Mouse (Mus musculus): ENCODE results near the gene Obp2a. TPM values are rescaled to one million over a fixed set of nuclear protein-coding genes. Genes with fewer than 3 reads are reported as not detected.
"Not testable (repeated sequence)": the region's sequence is repeated elsewhere in the genome, so short reads cannot be mapped to it uniquely, and the experiment has no call there.

Gene Obp2a
- polyA plus RNA-seq, 1 experiment from 2014 or later, result not detected

GRCm38 (mm10) chr2:25682426-25682825 is 17.4 kb upstream of the Obp2a start, which contains the start of gene Lcn10:
TSS of gene Lcn10 (plus strand) at chr2:25682726.
- no peak for ATAC-seq
- Histone ChIP-seq H3K27ac (no peak within 1 kb of the TSS), H3K9me3 (no peaks in the 10 kb centered on the region), H3K4me2 (replicated peaks) (no peak within 1 kb of the TSS), H3K27me3 (no peaks in the 10 kb centered on the region), H3K4me1 (replicated peaks) (no peaks in the 10 kb centered on the region), H3K9ac (replicated peaks) (no peak within 1 kb of the TSS), H3K4me3 (replicated peaks) (no peak within 1 kb of the TSS), H3K36me3 (no peaks in the 10 kb centered on the region)
- 72% methylated on average over 2 of the region's 2 CpGs for WGBS

DNA sequence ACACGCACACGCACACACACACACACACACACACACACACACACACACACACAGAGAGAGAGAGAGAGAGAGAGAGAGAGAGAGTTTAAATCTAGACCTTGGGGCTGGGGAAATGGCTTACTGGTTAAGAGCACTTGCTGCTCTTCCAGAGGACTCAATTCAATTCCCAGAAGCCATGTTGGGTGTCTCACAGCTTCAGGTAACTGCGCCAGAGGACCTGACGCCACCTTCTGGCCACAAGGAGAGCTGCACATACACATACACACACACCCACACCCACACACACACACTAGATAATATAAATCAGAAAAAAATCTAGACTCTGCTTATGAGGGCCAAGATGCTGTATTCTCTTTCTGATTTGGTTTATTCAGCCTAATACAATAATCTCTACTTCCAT is 12.9 kb upstream of the Obp2a start:
- H3K4me2 ChIP-seq (replicated peaks), result no peak overlapping the region
- WGBS, result 64% methylated on average over 3 of the region's 4 CpGs
- no peak overlapping the region for H3K9ac ChIP-seq (replicated peaks)
- no peaks in the 10 kb centered on the region for H3K27me3 ChIP-seq
- H3K36me3 ChIP-seq, result no peaks in the 10 kb centered on the region
- H3K4me3 ChIP-seq (replicated peaks), result no peak overlapping the region
- H3K27ac ChIP-seq, result no peak overlapping the region
- no peaks in the 10 kb centered on the region for H3K4me1 ChIP-seq (replicated peaks)
- ATAC-seq, result no peak
- no peaks in the 10 kb centered on the region for H3K9me3 ChIP-seq

GRCm38 (mm10) chr2:25694605-25695004 is 5.2 kb upstream of the Obp2a start:
- H3K4me1 ChIP-seq (replicated peaks), result no peaks in the 10 kb centered on the region
- no peak overlapping the region for H3K4me2 ChIP-seq (replicated peaks)
- no peaks in the 10 kb centered on the region for H3K36me3 ChIP-seq
- no peak for ATAC-seq
- no peak overlapping the region for H3K9ac ChIP-seq (replicated peaks)
- no peak overlapping the region for H3K4me3 ChIP-seq (replicated peaks)
- no peak overlapping the region for H3K27ac ChIP-seq
- H3K9me3 ChIP-seq, result no peaks in the 10 kb centered on the region
- no peaks in the 10 kb centered on the region for H3K27me3 ChIP-seq

GRCm38 (mm10) chr2:25696951-25697350 is 2.9 kb upstream of the Obp2a start:
- no peaks in the 10 kb centered on the region for H3K4me1 ChIP-seq (replicated peaks)
- H3K4me3 ChIP-seq (replicated peaks), result no peak overlapping the region
- no peaks in the 10 kb centered on the region for H3K9me3 ChIP-seq
- no peak overlapping the region for H3K27ac ChIP-seq
- 70% methylated on average over 4 of the region's 4 CpGs for WGBS
- no peaks in the 10 kb centered on the region for H3K36me3 ChIP-seq
- no peak for ATAC-seq
- H3K4me2 ChIP-seq (replicated peaks), result no peak overlapping the region
- H3K27me3 ChIP-seq, result no peaks in the 10 kb centered on the region
- H3K9ac ChIP-seq (replicated peaks), result no peak overlapping the region

DNA sequence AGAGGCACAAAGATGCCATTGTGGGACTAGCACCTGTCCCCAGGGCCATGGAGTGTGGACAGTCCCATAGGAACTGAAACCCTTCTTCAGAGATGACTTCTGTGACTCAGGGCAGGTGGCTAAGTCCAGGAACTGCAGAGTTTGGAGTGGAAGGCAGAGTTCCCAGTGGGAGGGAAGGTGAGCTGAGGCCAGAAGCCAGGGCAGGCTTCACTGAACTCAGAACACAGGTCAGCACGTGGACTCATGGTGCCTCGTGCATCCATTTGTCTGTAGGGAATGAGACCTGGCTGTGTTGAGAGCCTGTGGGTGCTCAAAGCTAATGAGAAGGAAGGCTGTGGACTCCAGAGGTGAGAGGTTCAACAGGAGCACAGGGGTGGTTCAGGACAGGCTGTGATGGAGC is 1.1 kb upstream of the Obp2a start:
- Histone ChIP-seq H3K4me3 (replicated peaks) (no peak overlapping the region), H3K9ac (replicated peaks) (no peak overlapping the region), H3K9me3 (no peaks in the 10 kb centered on the region), H3K4me1 (replicated peaks) (no peaks in the 10 kb centered on the region), H3K4me2 (replicated peaks) (no peak overlapping the region), H3K27me3 (0 out of 2 replicates have a peak, but pooled peaks cover 2% of the 10 kb centered on the region), H3K27ac (no peak overlapping the region), H3K36me3 (no peaks in the 10 kb centered on the region)
- WGBS, result 92% methylated on average over 2 of the region's 2 CpGs
- ATAC-seq, result no peak

DNA sequence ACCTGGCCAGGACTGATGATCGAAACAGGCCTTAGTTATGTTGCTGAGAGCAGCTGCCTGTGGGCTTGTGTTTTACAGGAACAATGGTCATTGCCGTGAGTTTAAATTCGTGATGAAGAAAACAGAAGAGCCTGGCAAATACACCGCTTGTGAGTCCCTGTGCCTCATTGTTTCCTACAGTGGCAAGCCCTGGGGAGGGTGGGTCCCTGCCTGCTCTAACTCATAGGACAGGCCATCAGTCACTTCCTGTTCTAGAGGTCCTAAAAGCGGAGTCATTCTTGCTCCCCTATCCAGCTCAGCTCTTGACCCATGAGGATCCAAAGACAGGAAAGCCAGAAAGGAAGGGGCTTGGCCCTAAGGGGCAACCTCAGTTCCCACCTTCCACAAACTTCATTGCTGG is 1.2 kb downstream of the Obp2a start:
- H3K9me3 ChIP-seq, result no peaks in the 10 kb centered on the region
- no peak overlapping the region for H3K4me2 ChIP-seq (replicated peaks)
- H3K27ac ChIP-seq, result no peak overlapping the region
- no peaks in the 10 kb centered on the region for H3K36me3 ChIP-seq
- ATAC-seq, result no peak
- 0 out of 2 replicates have a peak, but pooled peaks cover 2% of the 10 kb centered on the region for H3K27me3 ChIP-seq
- no peak overlapping the region for H3K9ac ChIP-seq (replicated peaks)
- WGBS, result 82% methylated on average over 5 of the region's 5 CpGs
- H3K4me1 ChIP-seq (replicated peaks), result 0 out of 2 replicates have a peak, but pooled peaks cover 2% of the 10 kb centered on the region
- no peak overlapping the region for H3K4me3 ChIP-seq (replicated peaks)

GRCm38 (mm10) chr2:25703706-25704105 is 3.9 kb downstream of the Obp2a start:
- no peak for ATAC-seq
- Histone ChIP-seq H3K4me3 (replicated peaks) (no peak overlapping the region), H3K4me2 (replicated peaks) (no peak overlapping the region), H3K36me3 (no peaks in the 10 kb centered on the region), H3K9me3 (no peaks in the 10 kb centered on the region), H3K27ac (no peak overlapping the region), H3K27me3 (0 out of 2 replicates have a peak, but pooled peaks cover 2% of the 10 kb centered on the region), H3K4me1 (replicated peaks) (peaks cover 13% of the 10 kb centered on the region), H3K9ac (replicated peaks) (0 out of 2 replicates have a peak overlapping the region, but pooled peaks have one; percentile 10)
- WGBS, result 88% methylated on average over 4 of the region's 4 CpGs

DNA sequence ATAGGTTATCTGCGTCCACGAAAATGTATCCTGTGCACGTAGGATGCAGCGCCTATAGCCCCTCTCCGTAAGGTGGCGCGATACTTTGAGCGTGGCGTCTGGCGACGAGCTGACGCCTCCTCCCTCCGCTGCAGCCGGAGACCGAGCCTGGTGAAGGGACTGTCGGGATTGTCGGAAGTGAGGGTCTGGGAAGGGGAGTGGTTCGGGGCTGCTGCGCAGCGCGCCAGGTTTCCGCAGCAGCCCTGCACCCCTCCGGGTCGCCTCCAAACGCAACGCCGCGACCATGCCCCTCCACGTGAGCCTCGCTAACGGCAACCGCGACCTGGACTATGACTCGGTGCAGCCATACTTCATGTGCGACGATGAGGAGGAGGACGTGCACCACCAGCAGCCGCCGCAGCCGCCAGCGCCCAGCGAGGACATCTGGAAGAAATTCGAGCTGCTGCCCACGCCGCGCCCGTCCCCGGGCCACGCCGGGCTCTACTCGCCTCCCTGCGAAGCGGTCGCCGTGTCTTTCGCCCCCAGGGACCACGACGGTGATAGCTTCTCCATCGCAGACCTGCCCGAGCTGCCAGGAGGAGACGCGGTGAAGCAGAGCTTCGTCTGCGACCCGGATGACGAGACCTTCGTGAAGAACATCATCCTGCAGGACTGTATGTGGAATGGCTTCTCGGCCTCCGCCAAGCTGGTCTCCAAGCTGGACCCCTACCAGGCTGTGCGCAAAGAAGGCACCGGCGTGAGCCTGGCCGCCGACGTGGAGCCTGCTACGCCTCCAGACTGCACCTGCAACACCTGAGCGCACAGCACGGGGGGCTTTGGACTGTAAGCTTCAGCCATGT is 7.0 kb downstream of the Obp2a start, which contains the start of gene Bmyc:
TSS of gene Bmyc (plus strand) at position 97 of the 839 bp plus-strand sequence.
- no peaks in the 10 kb centered on the region for H3K9me3 ChIP-seq
- peak within 1 kb of the TSS; percentile 77 for H3K4me2 ChIP-seq (replicated peaks)
- peak within 1 kb of the TSS; percentile 82 for H3K4me3 ChIP-seq (replicated peaks)
- peak; percentile 97 for ATAC-seq
- under 1% methylated on average over 75 of the region's 78 CpGs for WGBS
- peak within 1 kb of the TSS; percentile 78 for H3K27ac ChIP-seq
- H3K4me1 ChIP-seq (replicated peaks), result peaks cover 21% of the 10 kb centered on the region
- peak within 1 kb of the TSS; percentile 87 for H3K9ac ChIP-seq (replicated peaks)
- 0 out of 2 replicates have a peak, but pooled peaks cover 2% of the 10 kb centered on the region for H3K27me3 ChIP-seq
- no peaks in the 10 kb centered on the region for H3K36me3 ChIP-seq

DNA sequence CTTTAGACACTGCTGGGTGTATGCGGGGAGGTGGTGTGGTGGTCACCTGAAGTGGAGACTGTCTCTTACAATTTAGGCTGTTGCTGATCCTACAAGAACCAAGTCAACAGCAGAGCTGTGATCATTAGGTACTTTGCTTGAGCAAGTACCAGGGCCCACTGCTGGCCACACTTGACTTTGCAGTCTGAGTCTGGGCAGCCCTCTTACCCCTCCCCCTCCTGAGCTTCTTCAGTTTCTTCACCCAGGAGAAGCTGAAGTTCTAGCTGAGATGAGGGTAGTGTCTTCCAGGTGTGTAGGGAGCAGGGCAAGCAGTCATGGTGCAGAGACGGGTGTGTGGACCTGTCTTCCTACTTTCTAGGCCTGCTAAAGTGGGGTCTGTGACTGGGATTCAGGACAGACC is 8.3 kb downstream of the Obp2a start:
- Histone ChIP-seq H3K4me2 (replicated peaks) (peak overlapping the region; percentile 44), H3K9me3 (no peaks in the 10 kb centered on the region), H3K4me1 (replicated peaks) (peaks cover 21% of the 10 kb centered on the region), H3K36me3 (no peaks in the 10 kb centered on the region), H3K4me3 (replicated peaks) (peak overlapping the region; percentile 20), H3K27me3 (no peaks in the 10 kb centered on the region), H3K27ac (no peak overlapping the region), H3K9ac (replicated peaks) (peak overlapping the region; percentile 15)
- ATAC-seq, result no peak
- 82% methylated on average over 2 of the region's 2 CpGs for WGBS

- H3K9me3 ChIP-seq; H3K4me3 ChIP-seq (replicated peaks); ATAC-seq; H3K27me3 ChIP-seq; H3K27ac ChIP-seq; H3K36me3 ChIP-seq: not testable (repeated sequence)
- H3K4me2 ChIP-seq (replicated peaks), result 0 out of 2 replicates have a peak overlapping the region, but pooled peaks have one; percentile 44
- H3K9ac ChIP-seq (replicated peaks), result 0 out of 2 replicates have a peak overlapping the region, but pooled peaks have one; percentile 15
- WGBS, result 97% methylated on average over 1 of the region's 1 CpGs
- H3K4me1 ChIP-seq (replicated peaks), result peaks cover 21% of the 10 kb centered on the region
These were observed 9.2 kb downstream of the Obp2a start for GRCm38 (mm10) chr2:25709056-25709455.

GRCm38 (mm10) chr2:25709791-25710190 is 9.9 kb downstream of the Obp2a start:
- H3K4me1 ChIP-seq (replicated peaks), result peaks cover 21% of the 10 kb centered on the region
- H3K27ac ChIP-seq; ATAC-seq; H3K9ac ChIP-seq (replicated peaks); H3K4me2 ChIP-seq (replicated peaks); H3K9me3 ChIP-seq; H3K4me3 ChIP-seq (replicated peaks); H3K27me3 ChIP-seq; H3K36me3 ChIP-seq: not testable (repeated sequence)
- WGBS, result 87% methylated on average over 2 of the region's 2 CpGs

GRCm38 (mm10) chr2:25711641-25712040 is 11.8 kb downstream of the Obp2a start:
- H3K9ac ChIP-seq (replicated peaks); H3K27me3 ChIP-seq; H3K9me3 ChIP-seq; H3K4me2 ChIP-seq (replicated peaks); H3K36me3 ChIP-seq; H3K27ac ChIP-seq; H3K4me3 ChIP-seq (replicated peaks); ATAC-seq: not testable (repeated sequence)
- WGBS, result 34% methylated on average over 3 of the region's 3 CpGs
- H3K4me1 ChIP-seq (replicated peaks), result peaks cover 17% of the 10 kb centered on the region
